Mouse (Mus musculus) midbrain, embryonic 16.5 days (tissue): ENCODE measurements around the gene Card14. TPM values are rescaled to one million over a fixed set of nuclear protein-coding genes. Genes with fewer than 3 reads are reported as not detected.
A peak's percentile ranks its signal among the peaks of the same experiment; 100 is the strongest.

ENCODE experiments used
- ATAC-seq: fragments of 200-750 bp; cut with Nextera tagmentation; 2 replicates; pipeline ENCODE4 v1.8.0; 2017; ENCODE audit warnings: moderate TSS enrichment
- H3K27ac ChIP-seq: fragments of 300-500 bp; sonication (generic); 2 replicates; pipeline ENCODE4 v1.5.1; 2014; ENCODE audit warnings: mild to moderate bottlenecking, low read length, mixed read lengths
- H3K27me3 ChIP-seq: fragments of 300-500 bp; sonication (generic); 2 replicates; pipeline ENCODE4 v1.6.1; 2014; ENCODE audit warnings: low read depth, low read length, mixed read lengths; ENCODE audit not compliant: control insufficient read depth, insufficient read depth
- H3K36me3 ChIP-seq: fragments of 300-500 bp; sonication (generic); 2 replicates; pipeline ENCODE4 v1.6.1; 2014; ENCODE audit warnings: mild to moderate bottlenecking, low read length, moderate library complexity, mixed read lengths; ENCODE audit not compliant: control insufficient read depth, insufficient read depth
- H3K4me1 ChIP-seq: fragments of 300-500 bp; sonication (generic); 2 replicates; pipeline ENCODE4 v1.6.1; 2014; ENCODE audit warnings: mild to moderate bottlenecking, low read length, mixed read lengths; ENCODE audit not compliant: control insufficient read depth, insufficient read depth
- H3K4me2 ChIP-seq: fragments of 300-500 bp; sonication (generic); 2 replicates; pipeline ENCODE4 v1.6.1; 2014; ENCODE audit warnings: mild to moderate bottlenecking, low read length, mixed read lengths
- H3K4me3 ChIP-seq: fragments of 300-500 bp; sonication (generic); 2 replicates; pipeline ENCODE4 v1.5.1; 2014; ENCODE audit warnings: low read depth, mild to moderate bottlenecking, low read length, moderate library complexity, mixed read lengths
- H3K9ac ChIP-seq: fragments of 300-500 bp; sonication (generic); 2 replicates; pipeline ENCODE4 v1.6.1; 2014; ENCODE audit warnings: low read depth, low read length, mixed read lengths
- H3K9me3 ChIP-seq: fragments of 300-500 bp; sonication (generic); replicated peaks from 2 replicates; pipeline ENCODE4 v1.6.1; 2014; ENCODE audit warnings: mild to moderate bottlenecking, low read length, mixed read lengths; ENCODE audit not compliant: control insufficient read depth, poor library complexity, severe bottlenecking
- WGBS: fragments of 180-500 bp; shearing (Covaris S2); extraction: QIAGEN DNeasy Blood & Tissue Kit; methylation state at CpG from one replicate; pipeline ENCODE4 v1.1.7; 2014; 5-methylcytosine and 5-hydroxymethylcytosine counted together
- polyA plus RNA-seq: library from polyadenylated mRNA; unstranded; fragments of >200 nt; fragmentation: Nextera tagmentation; extraction: Ambion mirVana; gene quantifications from 2 replicates; pipeline ENCODE4 v1.2.1, GENCODE M21; 2015

The Card14 gene
- polyA plus RNA-seq, 1 experiment from 2014 or later: 0.38 TPM

GRCm38 (mm10) chr11:119362769-119363533 lies 55.4 kb downstream of the Card14 start:
- Histone ChIP-seq H3K4me3 (peak overlapping the region; percentile 24), H3K27ac (0 out of 2 replicates have a peak overlapping the region, but pooled peaks have one; percentile 30), H3K27me3 (no peaks in the 10 kb centered on the region), H3K4me2 (peak overlapping the region; percentile 43), H3K36me3 (no peaks in the 10 kb centered on the region), H3K9ac (peak overlapping the region; percentile 49), H3K9me3 (no peaks in the 10 kb centered on the region; the same call in 1 of the 2 replicates), H3K4me1 (peaks cover 3% of the 10 kb centered on the region; the same call in 1 of the 2 replicates)
- ATAC-seq: peak; percentile 28
- WGBS: 12% methylated on average over 11 of the region's 11 CpGs

- Histone ChIP-seq H3K9ac (peak overlapping the region; percentile 49), H3K27ac (0 out of 2 replicates have a peak overlapping the region, but pooled peaks have one; percentile 30)
These were observed 56.1 kb downstream of the Card14 start for GRCm38 (mm10) chr11:119363534-119364145.

GRCm38 (mm10) chr11:119375425-119375824 lies 67.9 kb downstream of the Card14 start:
- Histone ChIP-seq H3K4me2 (no peak overlapping the region), H3K27me3 (no peaks in the 10 kb centered on the region), H3K27ac (no peak overlapping the region), H3K9ac (no peak overlapping the region), H3K36me3 (0 out of 2 replicates have a peak, but pooled peaks cover 4% of the 10 kb centered on the region), H3K4me1 (no peaks in the 10 kb centered on the region), H3K4me3 (no peak overlapping the region), H3K9me3 (no peaks in the 10 kb centered on the region)
- ATAC-seq: no peak
- 87% methylated on average over 6 of the region's 6 CpGs for WGBS

More at GRCm38 (mm10) chr11:119363534-119364145, 56.1 kb downstream of the Card14 start:
- H3K27me3 ChIP-seq: no peaks in the 10 kb centered on the region
- WGBS: 25% methylated on average over 11 of the region's 11 CpGs
- H3K9me3 ChIP-seq: no peaks in the 10 kb centered on the region; the same call in 1 of the 2 replicates
- peaks cover 3% of the 10 kb centered on the region; the same call in 1 of the 2 replicates for H3K4me1 ChIP-seq
- peak overlapping the region; percentile 43 for H3K4me2 ChIP-seq
- H3K4me3 ChIP-seq: peak overlapping the region; percentile 24
- H3K36me3 ChIP-seq: no peaks in the 10 kb centered on the region
- ATAC-seq: peak; percentile 92

GRCm38 (mm10) chr11:119377326-119377725 lies 69.8 kb downstream of the Card14 start:
- no peaks in the 10 kb centered on the region for H3K27me3 ChIP-seq
- no peaks in the 10 kb centered on the region for H3K9me3 ChIP-seq
- ATAC-seq: no peak
- WGBS: 90% methylated on average over 11 of the region's 11 CpGs
- no peaks in the 10 kb centered on the region for H3K4me1 ChIP-seq
- H3K27ac ChIP-seq: no peak overlapping the region
- H3K4me3 ChIP-seq: no peak overlapping the region
- no peak overlapping the region for H3K4me2 ChIP-seq
- 0 out of 2 replicates have a peak, but pooled peaks cover 4% of the 10 kb centered on the region for H3K36me3 ChIP-seq
- H3K9ac ChIP-seq: no peak overlapping the region

GRCm38 (mm10) chr11:119378551-119378950 lies 71.0 kb downstream of the Card14 start:
- H3K4me3 ChIP-seq: no peak overlapping the region
- 98% methylated on average over 1 of the region's 1 CpGs for WGBS
- no peaks in the 10 kb centered on the region for H3K4me1 ChIP-seq
- no peak overlapping the region for H3K9ac ChIP-seq
- H3K36me3 ChIP-seq: 0 out of 2 replicates have a peak, but pooled peaks cover 4% of the 10 kb centered on the region
- no peak for ATAC-seq
- no peak overlapping the region for H3K4me2 ChIP-seq
- no peak overlapping the region for H3K27ac ChIP-seq
- H3K9me3 ChIP-seq: no peaks in the 10 kb centered on the region
- H3K27me3 ChIP-seq: no peaks in the 10 kb centered on the region

GRCm38 (mm10) chr11:119381631-119382337 lies 74.2 kb downstream of the Card14 start:
- Histone ChIP-seq H3K36me3 (0 out of 2 replicates have a peak, but pooled peaks cover 4% of the 10 kb centered on the region), H3K9me3 (no peaks in the 10 kb centered on the region), H3K27ac (no peak overlapping the region), H3K9ac (no peak overlapping the region), H3K4me3 (no peak overlapping the region), H3K4me1 (no peaks in the 10 kb centered on the region), H3K4me2 (no peak overlapping the region), H3K27me3 (no peaks in the 10 kb centered on the region)
- ATAC-seq: no peak
- 88% methylated on average over 9 of the region's 9 CpGs for WGBS

- no peaks in the 10 kb centered on the region for H3K4me1 ChIP-seq
- no peaks in the 10 kb centered on the region for H3K27me3 ChIP-seq
- H3K36me3 ChIP-seq: 0 out of 2 replicates have a peak, but pooled peaks cover 4% of the 10 kb centered on the region
- no peak overlapping the region for H3K9ac ChIP-seq
- no peak overlapping the region for H3K4me2 ChIP-seq
- no peak for ATAC-seq
- H3K27ac ChIP-seq: no peak overlapping the region
- 72% methylated on average over 6 of the region's 6 CpGs for WGBS
- H3K4me3 ChIP-seq: no peak overlapping the region
- H3K9me3 ChIP-seq: no peaks in the 10 kb centered on the region
These were observed 74.8 kb downstream of the Card14 start for GRCm38 (mm10) chr11:119382338-119382850.

- H3K36me3 ChIP-seq: no peaks in the 10 kb centered on the region
- H3K4me2 ChIP-seq: no peak overlapping the region
- H3K4me1 ChIP-seq: peaks cover 5% of the 10 kb centered on the region
- H3K4me3 ChIP-seq: no peak overlapping the region
- 80% methylated on average over 4 of the region's 4 CpGs for WGBS
- no peaks in the 10 kb centered on the region for H3K9me3 ChIP-seq
- H3K9ac ChIP-seq: no peak overlapping the region
- peaks cover 16% of the 10 kb centered on the region for H3K27me3 ChIP-seq
- no peak overlapping the region for H3K27ac ChIP-seq
- no peak for ATAC-seq
These were observed 77.3 kb downstream of the Card14 start for GRCm38 (mm10) chr11:119384904-119385303.
